Mouse (Mus musculus): Measurements from ENCODE around the gene Cblc. TPM values are rescaled to one million over a fixed set of nuclear protein-coding genes. Genes with fewer than 3 reads are reported as not detected.

The Cblc gene
- polyA plus RNA-seq, 1 experiment: 2.8 TPM

GRCm38 (mm10) chr7:19769434-19770374 lies 26.9 kb downstream of the Cblc start:
- Histone ChIP-seq H3K4me1 (replicated peaks; ENCODE audit: control insufficient read depth, insufficient read depth, low read length) (peaks cover 11% of the 10 kb centered on the region), H3K4me3 (ENCODE audit: control insufficient read depth, insufficient read depth, low read length) (peak overlapping the region; percentile 15; the same call in 1 of the 2 replicates), H3K36me3 (ENCODE audit: control insufficient read depth, insufficient read depth, low read length) (no peaks in the 10 kb centered on the region), H3K27ac (ENCODE audit: control insufficient read depth, insufficient read depth, low read length) (no peak overlapping the region), H3K27me3 (ENCODE audit: control insufficient read depth, insufficient read depth, low read length) (no peaks in the 10 kb centered on the region; the same call in 1 of the 2 replicates)
- DNase-seq: no peak
- 15% methylated on average over 16 of the region's 16 CpGs for WGBS
- TF ChIP-seq POLR2A (IDR thresholded peaks at IDR 0.05; ENCODE audit: control insufficient read depth, extremely low read depth, insufficient read depth, low read length, poor library complexity) (no peak), CTCF (IDR thresholded peaks at IDR 0.05; ENCODE audit: borderline replicate concordance, control insufficient read depth, extremely low read depth, insufficient read depth, low read length, poor library complexity) (no peak)

- no peak for DNase-seq
- H3K27me3 ChIP-seq (ENCODE audit: control insufficient read depth, insufficient read depth, low read length): no peaks in the 10 kb centered on the region; the same call in 1 of the 2 replicates
- no peak overlapping the region for H3K27ac ChIP-seq (ENCODE audit: control insufficient read depth, insufficient read depth, low read length)
- H3K4me1 ChIP-seq (replicated peaks; ENCODE audit: control insufficient read depth, insufficient read depth, low read length): peaks cover 11% of the 10 kb centered on the region
- no peaks in the 10 kb centered on the region for H3K36me3 ChIP-seq (ENCODE audit: control insufficient read depth, insufficient read depth, low read length)
- 88% methylated on average over 4 of the region's 4 CpGs for WGBS
- H3K4me3 ChIP-seq (ENCODE audit: control insufficient read depth, insufficient read depth, low read length): no peak overlapping the region
- TF ChIP-seq POLR2A (IDR thresholded peaks at IDR 0.05; ENCODE audit: control insufficient read depth, extremely low read depth, insufficient read depth, low read length, poor library complexity) (no peak), CTCF (IDR thresholded peaks at IDR 0.05; ENCODE audit: borderline replicate concordance, control insufficient read depth, extremely low read depth, insufficient read depth, low read length, poor library complexity) (no peak)
These were observed 27.6 kb downstream of the Cblc start for GRCm38 (mm10) chr7:19769001-19769400.

GRCm38 (mm10) chr7:19768251-19768650 lies 28.4 kb downstream of the Cblc start:
- DNase-seq: no peak
- no peaks in the 10 kb centered on the region; the same call in 1 of the 2 replicates for H3K27me3 ChIP-seq (ENCODE audit: control insufficient read depth, insufficient read depth, low read length)
- TF ChIP-seq CTCF (IDR thresholded peaks at IDR 0.05; ENCODE audit: borderline replicate concordance, control insufficient read depth, extremely low read depth, insufficient read depth, low read length, poor library complexity) (no peak), POLR2A (IDR thresholded peaks at IDR 0.05; ENCODE audit: control insufficient read depth, extremely low read depth, insufficient read depth, low read length, poor library complexity) (no peak)
- H3K27ac ChIP-seq (ENCODE audit: control insufficient read depth, insufficient read depth, low read length): no peak overlapping the region
- no peak overlapping the region for H3K4me3 ChIP-seq (ENCODE audit: control insufficient read depth, insufficient read depth, low read length)
- peaks cover 11% of the 10 kb centered on the region for H3K4me1 ChIP-seq (replicated peaks; ENCODE audit: control insufficient read depth, insufficient read depth, low read length)
- no peaks in the 10 kb centered on the region for H3K36me3 ChIP-seq (ENCODE audit: control insufficient read depth, insufficient read depth, low read length)
- WGBS: 96% methylated on average over 14 of the region's 14 CpGs

- Histone ChIP-seq H3K4me3 (ENCODE audit: control insufficient read depth, insufficient read depth, low read length) (no peak overlapping the region), H3K27ac (ENCODE audit: control insufficient read depth, insufficient read depth, low read length) (no peak overlapping the region), H3K4me1 (replicated peaks; ENCODE audit: control insufficient read depth, insufficient read depth, low read length) (peaks cover 3% of the 10 kb centered on the region), H3K36me3 (ENCODE audit: control insufficient read depth, insufficient read depth, low read length) (no peaks in the 10 kb centered on the region), H3K27me3 (ENCODE audit: control insufficient read depth, insufficient read depth, low read length) (no peaks in the 10 kb centered on the region)
- DNase-seq: no peak
- no peak for TF ChIP-seq CTCF (IDR thresholded peaks at IDR 0.05; ENCODE audit: borderline replicate concordance, control insufficient read depth, extremely low read depth, insufficient read depth, low read length, poor library complexity)
- no peak for TF ChIP-seq POLR2A (IDR thresholded peaks at IDR 0.05; ENCODE audit: control insufficient read depth, extremely low read depth, insufficient read depth, low read length, poor library complexity)
- WGBS: 92% methylated on average over 9 of the region's 9 CpGs
These were observed 32.0 kb downstream of the Cblc start for GRCm38 (mm10) chr7:19764581-19764980.

- no peaks in the 10 kb centered on the region for H3K27me3 ChIP-seq (ENCODE audit: control insufficient read depth, insufficient read depth, low read length)
- no peaks in the 10 kb centered on the region for H3K36me3 ChIP-seq (ENCODE audit: control insufficient read depth, insufficient read depth, low read length)
- no peak for DNase-seq
- H3K27ac ChIP-seq (ENCODE audit: control insufficient read depth, insufficient read depth, low read length): no peak overlapping the region
- no peak overlapping the region for H3K4me3 ChIP-seq (ENCODE audit: control insufficient read depth, insufficient read depth, low read length)
- 91% methylated on average over 13 of the region's 13 CpGs for WGBS
- TF ChIP-seq POLR2A (IDR thresholded peaks at IDR 0.05; ENCODE audit: control insufficient read depth, extremely low read depth, insufficient read depth, low read length, poor library complexity): no peak
- TF ChIP-seq CTCF (IDR thresholded peaks at IDR 0.05; ENCODE audit: borderline replicate concordance, control insufficient read depth, extremely low read depth, insufficient read depth, low read length, poor library complexity): no peak
- H3K4me1 ChIP-seq (replicated peaks; ENCODE audit: control insufficient read depth, insufficient read depth, low read length): no peaks in the 10 kb centered on the region
These were observed 32.7 kb downstream of the Cblc start for GRCm38 (mm10) chr7:19763829-19764477.

- H3K36me3 ChIP-seq (ENCODE audit: control insufficient read depth, insufficient read depth, low read length): no peaks in the 10 kb centered on the region
- no peak overlapping the region for H3K4me3 ChIP-seq (ENCODE audit: control insufficient read depth, insufficient read depth, low read length)
- no peak for DNase-seq
- TF ChIP-seq CTCF (IDR thresholded peaks at IDR 0.05; ENCODE audit: borderline replicate concordance, control insufficient read depth, extremely low read depth, insufficient read depth, low read length, poor library complexity): 0 out of 2 replicates have a peak, but pooled peaks have one; percentile 9
- TF ChIP-seq POLR2A (IDR thresholded peaks at IDR 0.05; ENCODE audit: control insufficient read depth, extremely low read depth, insufficient read depth, low read length, poor library complexity): no peak
- H3K27me3 ChIP-seq (ENCODE audit: control insufficient read depth, insufficient read depth, low read length): no peaks in the 10 kb centered on the region
- WGBS: 93% methylated on average over 11 of the region's 11 CpGs
- H3K27ac ChIP-seq (ENCODE audit: control insufficient read depth, insufficient read depth, low read length): no peak overlapping the region
- no peaks in the 10 kb centered on the region for H3K4me1 ChIP-seq (replicated peaks; ENCODE audit: control insufficient read depth, insufficient read depth, low read length)
These were observed 34.3 kb downstream of the Cblc start for GRCm38 (mm10) chr7:19762283-19762682.

Data from thymus, adult 2 months (tissue).